Mouse (Mus musculus) G1E-ER4 (cell line): ENCODE results near the gene Fbxo28. TPM values are rescaled to one million over a fixed set of nuclear protein-coding genes. Genes with fewer than 3 reads are reported as not detected.

Source experiments
- GATA1 ChIP-seq: IDR thresholded peaks from one replicate; pipeline ENCODE4 v1.8.0; 2012; ENCODE audit warnings: low read length, inconsistent platforms
- polyA plus RNA-seq: library from polyadenylated mRNA; stranded (reverse); fragments of >175 nt; gene quantifications from 2 replicates; pipeline ENCODE4 v1.2.3, GENCODE M21; 2012

Gene Fbxo28
- polyA plus RNA-seq, 1 experiment, result 54.8 TPM

DNA sequence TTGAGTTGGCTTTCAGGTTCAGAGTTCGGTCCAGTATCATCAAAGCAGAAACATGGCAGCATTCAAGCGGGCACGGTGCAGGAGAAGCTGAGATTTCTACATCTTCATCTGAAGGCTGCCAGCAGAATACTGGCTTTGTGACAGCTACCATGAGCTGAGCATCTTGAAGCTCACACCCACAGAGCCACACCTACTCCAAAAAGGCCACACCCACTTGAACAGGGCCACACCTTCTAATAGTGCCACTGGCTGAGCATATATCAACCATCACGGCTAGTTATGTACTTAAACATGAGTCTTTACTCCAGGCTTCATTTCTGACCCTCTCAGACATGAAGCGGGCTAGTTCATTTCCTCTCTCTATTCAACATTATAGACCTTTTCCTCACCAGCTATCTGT lies 21.3 kb upstream of the Fbxo28 start:
- no peak for TF ChIP-seq GATA1

DNA sequence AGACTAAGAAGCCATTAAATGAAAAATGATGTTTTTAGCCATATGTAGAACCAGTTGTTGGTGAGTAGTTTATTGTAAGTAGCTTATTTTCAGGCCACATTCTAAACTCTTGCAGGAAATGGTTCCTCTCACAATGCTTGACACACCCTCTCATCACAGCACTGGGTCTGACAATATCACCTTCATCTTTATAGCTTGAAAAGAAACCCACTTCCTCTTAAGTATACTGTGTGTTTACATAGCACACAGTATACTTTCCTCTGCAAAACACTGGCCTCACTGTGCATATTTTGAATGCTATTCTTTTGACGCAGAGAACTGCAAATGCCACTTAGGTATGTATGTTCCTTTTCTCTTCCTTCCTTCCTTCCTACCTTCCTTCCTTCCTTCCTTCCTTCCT lies 16.7 kb upstream of the Fbxo28 start:
- TF ChIP-seq GATA1, result no peak

DNA sequence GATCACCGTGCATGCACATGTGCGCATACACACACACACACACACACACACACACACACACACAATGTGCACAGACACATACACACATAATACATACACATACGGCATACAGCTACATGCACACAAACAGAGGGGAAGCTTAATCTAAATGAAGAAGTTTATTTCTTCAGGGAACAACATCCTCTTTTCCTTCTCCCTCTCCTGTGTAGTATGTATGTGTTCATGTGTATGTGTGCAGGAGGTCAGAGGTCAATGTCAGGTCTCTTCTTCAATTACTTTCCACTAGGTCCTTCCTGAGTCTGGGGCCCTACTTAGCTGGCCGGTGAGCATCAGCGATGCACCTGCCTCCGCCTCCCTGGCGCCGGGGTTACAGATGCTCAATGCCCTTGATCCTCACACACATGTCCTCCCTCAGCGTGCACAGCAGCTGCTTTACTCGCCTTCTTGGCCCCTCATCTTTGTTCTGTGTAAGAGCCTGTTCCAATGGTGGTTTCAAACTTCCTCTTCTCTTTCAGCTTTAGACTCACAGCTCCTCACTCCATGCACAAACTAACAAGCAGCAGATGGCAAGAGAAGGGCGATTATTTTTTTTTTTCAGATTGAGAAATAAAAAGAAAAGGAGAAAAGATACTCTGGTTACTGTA lies 13.2 kb upstream of the Fbxo28 start:
- no peak for TF ChIP-seq GATA1

GRCm38 (mm10) chr1:182349557-182349956 lies 8.1 kb upstream of the Fbxo28 start:
- TF ChIP-seq GATA1, result no peak

GRCm38 (mm10) chr1:182346491-182346890 lies 5.1 kb upstream of the Fbxo28 start:
- no peak for TF ChIP-seq GATA1

- TF ChIP-seq GATA1, result no peak
Observed at GRCm38 (mm10) chr1:182345857-182346256, 4.4 kb upstream of the Fbxo28 start.

GRCm38 (mm10) chr1:182341993-182342392 lies 564 bp upstream of the Fbxo28 start:
- TF ChIP-seq GATA1, result no peak

DNA sequence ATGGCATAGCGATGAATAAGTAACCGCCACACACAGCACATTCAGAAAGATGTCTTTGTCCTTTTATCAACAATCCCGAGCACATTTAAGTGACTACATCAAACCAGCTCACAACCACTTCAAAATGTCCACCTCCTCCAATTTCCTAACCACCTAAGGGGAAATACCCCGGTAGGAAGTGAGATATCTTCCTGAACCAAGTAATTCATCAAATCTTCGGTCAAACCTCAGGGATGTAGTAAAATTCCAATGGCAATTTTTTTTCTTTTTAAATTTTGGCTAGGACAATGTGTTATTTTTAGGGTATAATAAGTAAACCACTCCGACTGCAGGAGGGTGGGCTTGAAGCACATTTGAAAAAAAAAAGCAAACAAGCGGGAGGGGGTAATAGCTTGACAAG lies 1.1 kb downstream of the Fbxo28 start:
- no peak for TF ChIP-seq GATA1

- no peak for TF ChIP-seq GATA1
Observed at GRCm38 (mm10) chr1:182338961-182339565, 2.4 kb downstream of the Fbxo28 start.

DNA sequence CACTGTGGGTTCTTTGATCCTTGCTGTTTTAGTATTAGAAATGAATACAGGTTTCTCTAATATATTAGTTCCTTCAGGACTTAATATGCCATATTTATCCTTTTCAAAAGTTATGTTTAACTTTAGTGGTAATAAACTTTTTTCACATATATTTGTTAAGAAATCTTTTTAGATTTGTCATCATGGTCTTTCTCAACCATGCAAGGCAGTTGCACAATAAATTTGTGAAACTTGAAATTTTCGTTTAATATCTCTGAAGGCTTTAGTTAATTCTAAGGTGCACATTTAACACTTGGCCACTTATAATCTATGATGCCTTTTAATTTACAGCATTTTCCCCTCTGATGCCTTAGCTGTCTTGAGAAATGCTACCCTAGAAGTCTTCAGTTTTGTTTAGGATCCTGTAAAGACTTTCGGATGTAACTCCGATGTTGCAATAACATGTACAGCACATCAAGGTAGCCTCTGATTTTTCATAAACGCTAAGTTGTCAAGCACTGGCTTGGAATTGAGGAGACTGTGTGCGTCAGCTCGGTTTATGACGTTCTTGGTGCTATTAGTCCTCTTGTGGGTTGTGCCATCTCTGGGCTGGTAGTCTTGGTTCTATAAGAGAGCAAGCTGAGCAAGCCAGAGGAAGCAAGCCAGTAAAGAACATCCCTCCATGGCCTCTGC lies 7.5 kb downstream of the Fbxo28 start:
- no peak for TF ChIP-seq GATA1

DNA sequence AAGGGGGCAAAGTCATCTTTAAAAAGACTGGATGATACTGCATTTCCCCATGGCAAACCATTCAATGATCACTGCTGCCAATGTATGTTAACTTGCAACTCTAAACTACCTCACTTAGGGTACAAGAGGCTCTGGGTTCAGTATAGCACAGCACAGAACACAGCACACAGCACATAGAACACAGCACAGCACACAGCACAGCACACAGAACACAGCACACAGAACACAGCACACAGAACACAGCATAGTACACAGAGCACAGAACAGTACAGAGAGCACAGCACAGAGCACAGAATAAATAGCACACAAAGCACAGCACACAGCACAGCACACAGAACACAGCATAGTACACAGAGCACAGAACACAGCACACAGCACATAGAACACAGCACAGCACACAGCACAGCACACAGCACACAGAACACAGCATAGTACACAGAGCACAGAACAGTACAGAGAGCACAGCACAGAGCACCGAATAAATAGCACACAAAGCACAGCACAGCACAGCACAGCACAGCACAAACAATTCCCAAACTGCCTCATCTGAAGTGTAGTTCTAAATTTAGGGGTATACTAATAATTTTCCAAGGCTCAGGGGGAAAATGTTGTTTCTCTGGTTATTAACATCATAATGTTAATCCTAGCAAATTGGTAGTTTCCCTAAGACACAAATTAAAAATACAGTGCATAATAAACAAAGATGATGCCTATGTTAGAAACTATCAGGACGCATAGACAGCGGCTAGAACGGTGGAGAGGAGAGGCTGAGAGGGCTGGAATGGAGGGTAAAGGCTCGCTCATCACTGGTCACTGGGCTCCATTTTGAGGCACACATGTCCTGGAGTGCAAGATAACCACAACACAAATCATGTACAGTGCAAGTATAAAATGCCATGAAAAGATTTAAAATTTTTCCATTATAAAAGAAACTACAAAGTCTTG lies 9.1 kb downstream of the Fbxo28 start:
- TF ChIP-seq GATA1, result no peak

DNA sequence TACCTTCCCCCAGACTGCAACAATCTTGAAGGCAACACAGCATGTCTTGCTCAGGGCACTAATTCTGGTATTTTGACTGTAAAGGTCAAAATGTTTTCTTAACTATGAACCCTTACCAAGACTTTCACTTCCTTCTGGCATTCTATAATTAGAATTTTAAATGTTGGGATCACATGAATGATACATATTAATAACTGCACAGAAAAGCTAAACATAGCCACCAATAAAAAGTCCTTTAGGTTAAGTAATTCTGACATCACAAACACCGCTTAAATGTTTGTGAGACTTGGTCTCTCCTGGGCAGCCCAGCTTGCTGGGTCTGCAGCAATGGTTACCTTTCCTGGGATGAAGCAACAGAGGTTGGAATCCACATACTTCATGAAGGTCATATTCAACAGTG lies 15.5 kb downstream of the Fbxo28 start:
- no peak for TF ChIP-seq GATA1

GRCm38 (mm10) chr1:182324552-182324951 lies 16.9 kb downstream of the Fbxo28 start:
- no peak for TF ChIP-seq GATA1

DNA sequence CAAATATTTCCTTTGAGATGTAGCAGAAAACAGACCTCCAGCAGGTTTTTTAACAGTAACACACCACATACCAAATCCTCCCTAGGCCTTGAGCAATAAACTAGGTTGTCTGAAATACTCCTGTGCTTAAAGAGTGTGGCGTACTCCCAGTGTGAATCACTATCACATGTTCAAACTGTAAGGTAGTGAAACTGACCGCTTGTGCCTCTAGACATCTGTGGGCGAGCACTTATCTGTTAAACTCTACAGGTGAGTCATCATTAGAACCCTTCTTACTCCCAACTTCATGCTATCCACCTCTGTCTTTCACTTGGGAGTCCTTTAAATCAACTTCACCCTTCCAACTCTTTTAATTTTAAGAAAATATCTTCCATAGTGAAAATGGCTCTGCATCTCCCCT lies 18.3 kb downstream of the Fbxo28 start:
- TF ChIP-seq GATA1, result no peak

- TF ChIP-seq GATA1, result no peak
Observed at GRCm38 (mm10) chr1:182314201-182314600, 27.2 kb downstream of the Fbxo28 start.

DNA sequence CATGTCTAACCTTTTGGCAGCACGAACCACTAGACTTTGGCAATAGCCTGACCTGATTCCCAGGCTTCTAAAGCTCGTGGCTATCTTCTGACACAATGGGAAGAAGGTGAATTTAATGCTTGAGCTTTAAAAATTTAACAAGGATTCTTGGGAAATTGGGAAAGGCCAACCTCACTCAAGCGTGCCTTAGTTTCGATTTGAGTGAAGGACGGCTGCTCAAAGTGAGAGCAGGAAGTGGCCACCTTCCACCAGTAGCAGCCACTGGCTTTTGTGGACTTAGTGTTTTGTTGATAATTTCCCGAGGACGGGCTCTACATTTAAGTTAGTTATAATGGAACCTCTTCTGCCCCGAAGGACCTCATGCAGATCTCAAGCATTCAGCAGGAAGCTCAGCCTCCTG lies 28.2 kb downstream of the Fbxo28 start:
- no peak for TF ChIP-seq GATA1
